Mouse (Mus musculus) ES-Bruce4 (cell line): ENCODE results near the gene Fgfr2.

Experiments
- CTCF ChIP-seq: IDR thresholded peaks from one replicate; pipeline ENCODE4 v1.8.1; 2011; ENCODE audit warnings: low read depth, low read length
- POLR2A ChIP-seq: IDR thresholded peaks from one replicate; pipeline ENCODE4 v1.8.1; 2011; ENCODE audit warnings: low read length; ENCODE audit not compliant: insufficient read depth

DNA sequence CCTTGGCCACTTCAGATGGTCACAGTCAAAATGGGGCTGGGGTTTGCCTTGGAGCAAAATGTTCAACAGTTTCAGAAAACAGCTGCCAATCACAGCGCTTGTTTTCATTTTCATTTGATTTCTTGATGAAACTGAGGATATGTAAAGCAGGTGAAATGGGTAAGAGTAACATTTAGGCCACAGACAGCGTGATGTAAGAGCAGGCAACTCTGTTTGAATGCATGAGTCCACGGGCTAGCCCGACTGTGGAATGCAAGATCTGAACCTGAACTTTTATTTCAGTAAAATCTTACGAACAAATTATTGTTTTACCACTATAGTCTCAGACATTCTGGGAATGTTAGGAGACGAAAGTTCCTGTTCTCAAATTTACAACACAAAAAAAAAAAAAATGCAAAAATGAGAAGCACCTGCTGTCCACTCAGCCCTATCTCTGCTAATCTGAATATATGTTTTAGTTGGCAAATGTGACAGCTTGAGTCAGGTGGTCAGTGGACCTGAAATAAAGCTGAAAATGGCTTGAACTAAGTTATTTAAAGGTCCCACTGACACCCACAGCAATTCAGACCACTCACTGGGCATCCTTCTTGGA lies 362.5 kb downstream of the Fgfr2 start:
- TF ChIP-seq CTCF, result no peak
- TF ChIP-seq POLR2A, result no peak
